Mouse (Mus musculus) kidney, embryonic 14.5 days (tissue): ENCODE results near the gene Pxn. TPM values are rescaled to one million over a fixed set of nuclear protein-coding genes. Genes with fewer than 3 reads are reported as not detected.

Source experiments
- ATAC-seq: fragments of 200-750 bp; cut with Nextera tagmentation; 2 replicates; pipeline ENCODE4 v1.8.0; 2017; ENCODE audit warnings: moderate number of reproducible peaks, mild to moderate bottlenecking, moderate TSS enrichment, moderate library complexity; ENCODE audit not compliant: low FRiP score, low TSS enrichment
- H3K27ac ChIP-seq: fragments of 300-500 bp; sonication (generic); 2 replicates; pipeline ENCODE4 v1.5.1; 2014; ENCODE audit warnings: low read depth, mild to moderate bottlenecking, low read length, moderate library complexity, mixed read lengths
- H3K27me3 ChIP-seq: fragments of 300-500 bp; sonication (generic); 2 replicates; pipeline ENCODE4 v1.6.1; 2014; ENCODE audit warnings: mild to moderate bottlenecking, low read length; ENCODE audit not compliant: control insufficient read depth, insufficient read depth
- H3K36me3 ChIP-seq: fragments of 300-500 bp; sonication (generic); 2 replicates; pipeline ENCODE4 v1.6.1; 2014; ENCODE audit warnings: low read length, mixed read lengths; ENCODE audit not compliant: control insufficient read depth, insufficient read depth
- H3K4me1 ChIP-seq: fragments of 300-500 bp; sonication (generic); 2 replicates; pipeline ENCODE4 v1.6.1; 2014; ENCODE audit warnings: low read length, mixed read lengths; ENCODE audit not compliant: control insufficient read depth, insufficient read depth
- H3K4me2 ChIP-seq: fragments of 300-500 bp; sonication (generic); replicated peaks from 2 replicates; pipeline ENCODE4 v1.6.1; 2014; ENCODE audit warnings: low read depth, mild to moderate bottlenecking, low read length
- H3K4me3 ChIP-seq: fragments of 300-500 bp; sonication (generic); 2 replicates; pipeline ENCODE4 v1.5.1; 2014; ENCODE audit warnings: mild to moderate bottlenecking, low read length
- H3K9ac ChIP-seq: fragments of 300-500 bp; sonication (generic); 2 replicates; pipeline ENCODE4 v1.6.1; 2014; ENCODE audit warnings: low read depth, mild to moderate bottlenecking, low read length, moderate library complexity
- H3K9me3 ChIP-seq: fragments of 300-500 bp; sonication (generic); 2 replicates; pipeline ENCODE4 v1.6.1; 2016; ENCODE audit warnings: low read length; ENCODE audit not compliant: control insufficient read depth
- WGBS: fragments of 180-500 bp; shearing (Covaris S2); extraction: QIAGEN DNeasy Blood & Tissue Kit; methylation state at CpG from one replicate; pipeline ENCODE4 v1.1.7; 2014; 5-methylcytosine and 5-hydroxymethylcytosine counted together
- polyA plus RNA-seq: library from polyadenylated mRNA; unstranded; fragments of >200 nt; fragmentation: Nextera tagmentation; extraction: Ambion mirVana; gene quantifications from 2 replicates; pipeline ENCODE4 v1.2.1, GENCODE M21; 2014

Pxn gene
- polyA plus RNA-seq, 1 experiment from 2014 or later = 22.4 TPM

DNA sequence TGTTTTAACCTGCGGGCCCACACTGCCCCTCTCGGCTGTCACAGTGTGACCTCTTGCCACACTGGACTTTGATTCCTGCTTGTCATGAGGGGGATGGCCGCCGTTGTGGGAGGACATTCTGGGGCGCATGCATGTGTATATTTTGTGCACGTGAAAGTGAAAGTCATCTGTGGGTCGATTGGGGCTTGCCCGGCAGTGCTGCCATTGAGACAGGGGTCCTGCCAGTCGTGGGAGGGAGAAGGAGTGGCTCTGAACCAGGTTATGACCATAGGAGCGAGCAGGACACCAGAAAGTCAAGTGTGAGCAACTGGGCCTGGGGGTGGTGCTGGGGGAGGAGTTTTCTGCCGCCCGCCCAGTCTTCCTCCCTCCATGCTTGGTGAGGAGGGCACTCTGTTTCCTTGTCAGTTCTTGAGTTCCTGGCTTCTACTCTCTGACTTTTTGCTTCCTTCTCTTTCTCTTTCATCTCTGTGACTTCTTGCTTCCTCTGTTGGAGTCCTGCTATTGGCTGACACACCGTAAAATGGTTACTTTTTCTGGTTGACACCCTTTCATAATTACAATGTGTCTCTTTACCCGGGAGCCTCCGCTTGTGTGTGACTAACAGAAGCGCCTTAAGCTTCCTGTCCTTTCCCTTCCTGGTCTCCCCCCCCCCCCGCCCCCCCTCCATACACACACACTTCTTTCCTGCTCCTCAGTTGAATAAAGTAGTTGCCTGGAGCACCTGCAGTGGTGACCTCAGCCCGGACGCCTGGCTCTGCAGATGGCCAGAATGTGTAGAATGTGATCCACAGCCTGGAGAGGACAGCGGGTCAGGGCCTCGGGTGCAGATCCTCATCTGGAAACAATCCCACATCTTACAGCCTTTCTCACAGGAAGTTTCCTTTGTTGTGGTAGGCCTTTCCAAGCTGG lies 15.3 kb downstream of the Pxn start:
- Histone ChIP-seq H3K4me2 (no peak overlapping the region; the same call in 1 of the 2 replicates), H3K27ac (peak overlapping the region; percentile 63; the same call in 1 of the 2 replicates), H3K36me3 (no peaks in the 10 kb centered on the region), H3K27me3 (no peaks in the 10 kb centered on the region), H3K9ac (no peak overlapping the region), H3K4me1 (peaks cover 62% of the 10 kb centered on the region), H3K4me3 (no peak overlapping the region), H3K9me3 (no peaks in the 10 kb centered on the region)
- no peak for ATAC-seq
- 44% methylated on average over 21 of the region's 21 CpGs for WGBS

GRCm38 (mm10) chr5:115522531-115522930 lies 16.1 kb downstream of the Pxn start:
- Histone ChIP-seq H3K27ac (peak overlapping the region; percentile 63), H3K4me2 (no peak overlapping the region), H3K9me3 (no peaks in the 10 kb centered on the region), H3K9ac (no peak overlapping the region), H3K4me1 (peaks cover 62% of the 10 kb centered on the region), H3K36me3 (no peaks in the 10 kb centered on the region), H3K27me3 (no peaks in the 10 kb centered on the region), H3K4me3 (no peak overlapping the region)
- WGBS = 70% methylated on average over 4 of the region's 4 CpGs
- ATAC-seq = no peak

- no peak overlapping the region for H3K9ac ChIP-seq
- H3K36me3 ChIP-seq = no peaks in the 10 kb centered on the region
- WGBS = 66% methylated on average over 15 of the region's 15 CpGs
- H3K4me1 ChIP-seq = peaks cover 62% of the 10 kb centered on the region
- H3K4me3 ChIP-seq = no peak overlapping the region
- ATAC-seq = no peak
- no peaks in the 10 kb centered on the region for H3K9me3 ChIP-seq
- no peak overlapping the region for H3K4me2 ChIP-seq
- no peaks in the 10 kb centered on the region for H3K27me3 ChIP-seq
- peak overlapping the region; percentile 63; the same call in 1 of the 2 replicates for H3K27ac ChIP-seq
Observed at GRCm38 (mm10) chr5:115522981-115523499, 16.6 kb downstream of the Pxn start.

- no peaks in the 10 kb centered on the region for H3K36me3 ChIP-seq
- H3K27me3 ChIP-seq = no peaks in the 10 kb centered on the region
- peak overlapping the region; percentile 63 for H3K27ac ChIP-seq
- peaks cover 66% of the 10 kb centered on the region for H3K4me1 ChIP-seq
- H3K9ac ChIP-seq = no peak overlapping the region
- H3K4me3 ChIP-seq = no peak overlapping the region
- WGBS = 6% methylated on average over 15 of the region's 15 CpGs
- H3K9me3 ChIP-seq = no peaks in the 10 kb centered on the region
- peak; percentile 85 for ATAC-seq
- peak overlapping the region; percentile 34 for H3K4me2 ChIP-seq
Observed at GRCm38 (mm10) chr5:115523971-115524370, 17.5 kb downstream of the Pxn start.

GRCm38 (mm10) chr5:115524471-115524870 lies 18.0 kb downstream of the Pxn start:
- H3K9me3 ChIP-seq = no peaks in the 10 kb centered on the region
- no peaks in the 10 kb centered on the region for H3K27me3 ChIP-seq
- peak overlapping the region; percentile 63; the same call in 1 of the 2 replicates for H3K27ac ChIP-seq
- H3K4me3 ChIP-seq = no peak overlapping the region
- 41% methylated on average over 12 of the region's 12 CpGs for WGBS
- peak overlapping the region; percentile 34; the same call in 1 of the 2 replicates for H3K4me2 ChIP-seq
- H3K36me3 ChIP-seq = no peaks in the 10 kb centered on the region
- H3K9ac ChIP-seq = peak overlapping the region; percentile 20; the same call in 1 of the 2 replicates
- peaks cover 69% of the 10 kb centered on the region for H3K4me1 ChIP-seq
- peak; percentile 25 for ATAC-seq

- 67% methylated on average over 4 of the region's 4 CpGs for WGBS
- Histone ChIP-seq H3K9ac (no peak overlapping the region), H3K9me3 (no peaks in the 10 kb centered on the region), H3K4me1 (peaks cover 74% of the 10 kb centered on the region), H3K4me2 (no peak overlapping the region), H3K27ac (no peak overlapping the region), H3K36me3 (no peaks in the 10 kb centered on the region), H3K4me3 (no peak overlapping the region), H3K27me3 (no peaks in the 10 kb centered on the region)
- ATAC-seq = no peak
Observed at GRCm38 (mm10) chr5:115525416-115525815, 18.9 kb downstream of the Pxn start.

GRCm38 (mm10) chr5:115525943-115526342 lies 19.5 kb downstream of the Pxn start:
- no peak for ATAC-seq
- H3K27me3 ChIP-seq = no peaks in the 10 kb centered on the region
- 82% methylated on average over 9 of the region's 9 CpGs for WGBS
- no peaks in the 10 kb centered on the region for H3K36me3 ChIP-seq
- no peaks in the 10 kb centered on the region for H3K9me3 ChIP-seq
- H3K4me2 ChIP-seq = no peak overlapping the region
- H3K27ac ChIP-seq = no peak overlapping the region
- no peak overlapping the region for H3K4me3 ChIP-seq
- peak overlapping the region; percentile 23; the same call in 1 of the 2 replicates for H3K9ac ChIP-seq
- H3K4me1 ChIP-seq = peaks cover 75% of the 10 kb centered on the region

DNA sequence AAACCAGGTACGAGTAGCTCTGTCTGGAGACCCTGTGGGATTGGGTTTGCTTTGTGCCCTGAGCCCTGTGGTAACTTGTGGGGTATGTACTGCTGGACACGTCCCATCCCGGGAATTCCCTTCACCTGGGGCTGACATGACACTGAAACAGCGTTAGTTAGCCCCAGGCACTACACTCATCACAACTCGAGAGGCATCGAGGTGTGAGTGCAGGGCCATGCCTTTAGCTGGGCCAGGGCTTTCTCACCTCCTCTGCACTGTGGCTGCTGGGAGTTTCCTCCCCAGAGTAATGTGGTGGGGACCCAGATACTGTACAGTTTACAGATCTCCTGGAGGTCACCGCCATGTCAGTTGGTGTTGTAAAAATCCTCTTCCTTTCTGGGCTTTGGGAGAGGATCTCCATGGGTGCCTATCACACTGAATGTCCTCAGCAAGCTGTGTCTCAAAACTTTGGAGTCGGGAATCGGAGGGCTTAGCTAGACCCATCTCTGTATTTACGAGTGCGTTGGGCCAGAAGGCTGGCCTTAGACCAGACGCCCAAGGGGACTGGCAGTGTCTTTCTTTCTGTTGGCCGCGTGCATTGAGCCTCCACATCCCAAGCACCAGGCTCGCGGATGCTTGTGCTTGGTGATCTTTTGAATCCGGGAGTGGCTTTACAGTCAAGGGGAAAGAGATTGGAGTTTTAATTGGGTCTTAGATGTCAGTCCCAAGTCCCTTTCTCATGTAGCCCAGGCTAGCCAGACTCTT lies 20.2 kb downstream of the Pxn start:
- no peaks in the 10 kb centered on the region for H3K9me3 ChIP-seq
- H3K4me1 ChIP-seq = peaks cover 77% of the 10 kb centered on the region
- no peak overlapping the region for H3K4me2 ChIP-seq
- H3K27me3 ChIP-seq = no peaks in the 10 kb centered on the region
- no peak overlapping the region for H3K27ac ChIP-seq
- no peak overlapping the region for H3K4me3 ChIP-seq
- H3K36me3 ChIP-seq = no peaks in the 10 kb centered on the region
- WGBS = 90% methylated on average over 17 of the region's 17 CpGs
- ATAC-seq = no peak
- peak overlapping the region; percentile 23; the same call in 1 of the 2 replicates for H3K9ac ChIP-seq
